Mouse (Mus musculus): Measurements from ENCODE around the gene Nup205. TPM values are rescaled to one million over a fixed set of nuclear protein-coding genes. Genes with fewer than 3 reads are reported as not detected.

Nup205 gene
- total RNA-seq (2023): 10 to 100 TPM; 54.1 to 61.1 TPM

GRCm38 (mm10) chr6:35176979-35177649, at the start of gene Nup205:
Nup205 (plus strand) TSS chr6:35177421.

GRCm38 (mm10) chr6:35133579-35134488, 43.4 kb upstream of the Nup205 start, which contains the start of gene Cnot4:
Cnot4 (minus strand) TSS chr6:35133724.

Other genes with a start within 250 kb of the Nup205 start
- under 1 TPM; 0.27 to 0.67 TPM for gene Slc23a4, start 189.0 kb upstream of the Nup205 start, total RNA-seq (2023)
- gene Cnot4, start 43.7 kb upstream of the Nup205 start, total RNA-seq (2023): 10 to 100 TPM; 54.9 to 59.3 TPM
- gene Slc13a4, start 130.7 kb downstream of the Nup205 start, total RNA-seq (2023): not detected
- gene Fam180a, start 148.7 kb downstream of the Nup205 start, total RNA-seq (2023): not detected